Mouse (Mus musculus) hindbrain, postnatal 0 days (tissue): ENCODE results near the gene Sord. TPM values are rescaled to one million over a fixed set of nuclear protein-coding genes. Genes with fewer than 3 reads are reported as not detected.
A peak's percentile ranks its signal among the peaks of the same experiment; 100 is the strongest.

ENCODE experiments used
- ATAC-seq: fragments of 200-750 bp; cut with Nextera tagmentation; 2 replicates; pipeline ENCODE4 v1.8.0; 2017; ENCODE audit warnings: mild to moderate bottlenecking, moderate TSS enrichment, moderate library complexity
- DNase-seq: peaks from one replicate; pipeline ENCODE4 v3.0.0-alpha.2; 2015; ENCODE audit warnings: low spot score
- H3K27ac ChIP-seq: fragments of 300-500 bp; sonication (generic); 2 replicates; pipeline ENCODE4 v1.5.1; 2014; ENCODE audit warnings: mild to moderate bottlenecking
- H3K27me3 ChIP-seq: fragments of 300-500 bp; sonication (generic); 2 replicates; pipeline ENCODE4 v1.6.1; 2014; ENCODE audit warnings: low read length, mixed read lengths; ENCODE audit not compliant: insufficient read depth
- H3K36me3 ChIP-seq: fragments of 300-500 bp; sonication (generic); 2 replicates; pipeline ENCODE4 v1.6.1; 2014; ENCODE audit warnings: low read length, mixed read lengths; ENCODE audit not compliant: insufficient read depth
- H3K4me1 ChIP-seq: fragments of 300-500 bp; sonication (generic); 2 replicates; pipeline ENCODE4 v1.6.1; 2014; ENCODE audit warnings: antibody characterized with exemption, low read length, mixed read lengths; ENCODE audit not compliant: insufficient read depth
- H3K4me2 ChIP-seq: fragments of 300-500 bp; sonication (generic); 2 replicates; pipeline ENCODE4 v1.6.1; 2014; ENCODE audit warnings: low read depth, mild to moderate bottlenecking, low read length, moderate library complexity, mixed read lengths
- H3K4me3 ChIP-seq: fragments of 300-500 bp; sonication (generic); 2 replicates; pipeline ENCODE4 v1.5.1; 2014; ENCODE audit warnings: low read length
- H3K9ac ChIP-seq: fragments of 300-500 bp; sonication (generic); replicated peaks from 2 replicates; pipeline ENCODE4 v1.6.1; 2014; ENCODE audit warnings: mild to moderate bottlenecking, low read length, moderate library complexity, mixed read lengths
- H3K9me3 ChIP-seq: fragments of 300-500 bp; sonication (generic); 2 replicates; pipeline ENCODE4 v1.6.1; 2016; ENCODE audit warnings: low read length, mixed read lengths
- CTCF ChIP-seq: IDR thresholded peaks from 2 replicates; pipeline ENCODE4 v1.5.1; 2016; ENCODE audit warnings: antibody characterized with exemption, control low read depth, low read depth
- WGBS: fragments of 180-500 bp; shearing (Covaris S2); extraction: QIAGEN DNeasy Blood & Tissue Kit; methylation state at CpG from one replicate; pipeline ENCODE4 v1.1.7; 2014; 5-methylcytosine and 5-hydroxymethylcytosine counted together
- polyA plus RNA-seq: library from polyadenylated mRNA; unstranded; fragments of >200 nt; fragmentation: Nextera tagmentation; extraction: Ambion mirVana; gene quantifications from 2 replicates; pipeline ENCODE4 v1.2.1, GENCODE M21; 2015
- total RNA-seq: library from RNA; depleted of rRNA; stranded (reverse); fragments of >200 nt; gene quantifications from 2 replicates; pipeline ENCODE4 v1.2.3, GENCODE M21; 2014

The Sord gene
- total and polyA plus RNA-seq, 2 experiments from 2014 or later, result 24.1 to 28.2 TPM

GRCm38 (mm10) chr2:122237891-122238470 is 3.4 kb downstream of the Sord start:
- no peak for ATAC-seq
- DNase-seq, result peak; percentile 24
- H3K27ac ChIP-seq, result no peak overlapping the region
- H3K36me3 ChIP-seq, result no peaks in the 10 kb centered on the region
- no peak overlapping the region for H3K4me2 ChIP-seq
- H3K27me3 ChIP-seq, result no peaks in the 10 kb centered on the region
- 0 out of 2 replicates have a peak, but pooled peaks cover 3% of the 10 kb centered on the region for H3K4me1 ChIP-seq
- no peak overlapping the region for H3K9ac ChIP-seq
- no peak for TF ChIP-seq CTCF
- H3K9me3 ChIP-seq, result no peaks in the 10 kb centered on the region
- no peak overlapping the region for H3K4me3 ChIP-seq
- WGBS, result 77% methylated on average over 2 of the region's 2 CpGs

DNA sequence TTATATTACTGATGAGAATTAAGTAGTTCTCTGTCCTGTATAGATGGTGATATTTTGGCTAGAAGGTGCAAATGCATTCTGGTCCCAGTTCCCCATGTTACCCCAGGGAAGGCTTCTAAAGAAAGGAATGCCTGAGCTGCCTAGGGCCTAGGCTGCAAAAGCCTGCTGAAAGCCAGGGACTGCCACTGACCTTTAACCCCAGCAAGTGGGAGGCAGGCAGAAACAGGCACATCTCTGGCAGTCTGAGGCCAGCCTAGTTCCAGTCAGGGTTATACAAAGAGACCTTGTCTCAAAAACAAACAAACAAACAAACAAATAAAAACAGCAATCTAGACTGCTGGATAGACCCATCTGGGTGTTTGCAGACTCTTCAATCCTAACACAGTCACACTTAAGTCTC is 6.2 kb downstream of the Sord start:
- Histone ChIP-seq H3K27me3 (no peaks in the 10 kb centered on the region), H3K4me3 (no peak overlapping the region), H3K4me2 (no peak overlapping the region), H3K9me3 (no peaks in the 10 kb centered on the region), H3K4me1 (0 out of 2 replicates have a peak, but pooled peaks cover 3% of the 10 kb centered on the region), H3K9ac (no peak overlapping the region), H3K36me3 (no peaks in the 10 kb centered on the region), H3K27ac (no peak overlapping the region)
- no peak for DNase-seq
- no peak for TF ChIP-seq CTCF
- no peak for ATAC-seq

GRCm38 (mm10) chr2:122241226-122241625 is 6.7 kb downstream of the Sord start:
- no peak for ATAC-seq
- no peaks in the 10 kb centered on the region for H3K36me3 ChIP-seq
- 94% methylated on average over 4 of the region's 4 CpGs for WGBS
- H3K4me1 ChIP-seq, result 0 out of 2 replicates have a peak, but pooled peaks cover 3% of the 10 kb centered on the region
- H3K9me3 ChIP-seq, result no peaks in the 10 kb centered on the region
- H3K4me2 ChIP-seq, result no peak overlapping the region
- no peak for DNase-seq
- no peak overlapping the region for H3K4me3 ChIP-seq
- H3K9ac ChIP-seq, result no peak overlapping the region
- no peak for TF ChIP-seq CTCF
- H3K27me3 ChIP-seq, result no peaks in the 10 kb centered on the region
- no peak overlapping the region for H3K27ac ChIP-seq

GRCm38 (mm10) chr2:122241935-122242334 is 7.4 kb downstream of the Sord start:
- no peak overlapping the region for H3K4me3 ChIP-seq
- no peak for ATAC-seq
- 71% methylated on average over 6 of the region's 6 CpGs for WGBS

DNA sequence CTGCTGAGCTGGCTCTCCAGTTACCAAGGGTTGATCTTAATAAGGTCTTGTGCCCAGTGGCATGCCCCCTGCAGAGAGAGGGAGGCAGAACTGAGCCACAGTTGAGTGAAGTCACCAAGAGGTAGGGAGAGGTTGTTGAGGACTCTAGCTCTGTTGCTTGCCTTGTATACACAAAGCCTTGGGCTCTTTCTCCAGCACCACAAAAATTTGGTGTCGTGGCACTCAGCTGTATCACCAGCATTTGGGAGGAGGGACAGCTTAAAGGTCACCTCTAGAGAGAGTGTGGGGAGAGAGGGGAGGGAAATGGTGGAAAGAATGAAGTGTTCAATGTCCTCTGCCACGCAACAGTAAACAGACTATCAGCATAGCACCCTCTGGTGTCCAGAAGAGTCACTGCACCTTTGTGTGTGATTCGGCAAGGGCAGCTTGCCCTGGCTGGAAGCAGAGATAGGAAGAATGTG is 9.2 kb downstream of the Sord start:
- Histone ChIP-seq H3K27me3 (no peaks in the 10 kb centered on the region), H3K9ac (no peak overlapping the region), H3K36me3 (no peaks in the 10 kb centered on the region), H3K4me1 (no peaks in the 10 kb centered on the region), H3K9me3 (no peaks in the 10 kb centered on the region), H3K4me2 (no peak overlapping the region), H3K27ac (no peak overlapping the region), H3K4me3 (no peak overlapping the region)
- DNase-seq, result peak; percentile 85
- peak; percentile 94 for TF ChIP-seq CTCF
- WGBS, result 2% methylated on average over 3 of the region's 3 CpGs
- peak; percentile 89 for ATAC-seq

More at GRCm38 (mm10) chr2:122241935-122242334, 7.4 kb downstream of the Sord start:
- Histone ChIP-seq H3K9ac (no peak overlapping the region), H3K27ac (no peak overlapping the region), H3K36me3 (no peaks in the 10 kb centered on the region), H3K27me3 (no peaks in the 10 kb centered on the region), H3K9me3 (no peaks in the 10 kb centered on the region), H3K4me1 (0 out of 2 replicates have a peak, but pooled peaks cover 3% of the 10 kb centered on the region), H3K4me2 (no peak overlapping the region)
- DNase-seq, result no peak
- no peak for TF ChIP-seq CTCF

- H3K4me1 ChIP-seq, result no peaks in the 10 kb centered on the region
- no peaks in the 10 kb centered on the region for H3K27me3 ChIP-seq
- no peak overlapping the region for H3K9ac ChIP-seq
- 90% methylated on average over 10 of the region's 10 CpGs for WGBS
- no peaks in the 10 kb centered on the region for H3K36me3 ChIP-seq
- H3K27ac ChIP-seq, result no peak overlapping the region
- no peak overlapping the region for H3K4me2 ChIP-seq
- ATAC-seq (no peak), DNase-seq (no peak)
- no peak for TF ChIP-seq CTCF
- no peaks in the 10 kb centered on the region for H3K9me3 ChIP-seq
- no peak overlapping the region for H3K4me3 ChIP-seq
These were observed 13.2 kb downstream of the Sord start for GRCm38 (mm10) chr2:122247786-122248185.

- H3K9ac ChIP-seq, result no peak overlapping the region
- no peaks in the 10 kb centered on the region for H3K36me3 ChIP-seq
- H3K4me3 ChIP-seq, result no peak overlapping the region
- H3K27ac ChIP-seq, result no peak overlapping the region
- no peak for TF ChIP-seq CTCF
- no peak overlapping the region for H3K4me2 ChIP-seq
- H3K9me3 ChIP-seq, result no peaks in the 10 kb centered on the region
- H3K27me3 ChIP-seq, result no peaks in the 10 kb centered on the region
- no peak for ATAC-seq
- no peak for DNase-seq
- no peaks in the 10 kb centered on the region for H3K4me1 ChIP-seq
- WGBS, result 96% methylated on average over 5 of the region's 5 CpGs
These were observed 21.4 kb downstream of the Sord start for GRCm38 (mm10) chr2:122255997-122256396.
